Mouse (Mus musculus): ENCODE data around the gene Arsb.

Gene Arsb

GRCm38 (mm10) chr13:93891276-93891675, 119.8 kb downstream of the Arsb start:
- DNase-seq (ENCODE audit: low spot score): no peak

GRCm38 (mm10) chr13:93892101-93892500, 120.7 kb downstream of the Arsb start:
- no peak for DNase-seq (ENCODE audit: low spot score)

GRCm38 (mm10) chr13:93894105-93894504, 122.7 kb downstream of the Arsb start:
- no peak for DNase-seq (ENCODE audit: low spot score)

GRCm38 (mm10) chr13:93895430-93895829, 124.0 kb downstream of the Arsb start:
- no peak for DNase-seq (ENCODE audit: low spot score)

GRCm38 (mm10) chr13:93897943-93898826, 126.8 kb downstream of the Arsb start:
- DNase-seq (ENCODE audit: low spot score): no peak

- no peak for DNase-seq (ENCODE audit: low spot score)
These were observed 128.2 kb downstream of the Arsb start for GRCm38 (mm10) chr13:93899378-93900256.

GRCm38 (mm10) chr13:93900934-93901626, 129.7 kb downstream of the Arsb start:
- no peak for DNase-seq (ENCODE audit: low spot score)

- DNase-seq (ENCODE audit: low spot score): no peak
These were observed 130.7 kb downstream of the Arsb start for GRCm38 (mm10) chr13:93902126-93902525.

- no peak for DNase-seq (ENCODE audit: low spot score)
These were observed 135.3 kb downstream of the Arsb start for GRCm38 (mm10) chr13:93906552-93907245.

GRCm38 (mm10) chr13:93907971-93908370, 136.5 kb downstream of the Arsb start:
- no peak for DNase-seq (ENCODE audit: low spot score)

- DNase-seq (ENCODE audit: low spot score): no peak
These were observed 138.4 kb downstream of the Arsb start for GRCm38 (mm10) chr13:93909847-93910246.

- peak; percentile 70 for DNase-seq (ENCODE audit: low spot score)
These were observed 139.6 kb downstream of the Arsb start for GRCm38 (mm10) chr13:93911037-93911436.

- DNase-seq (ENCODE audit: low spot score): peak; percentile 52
These were observed 141.0 kb downstream of the Arsb start for GRCm38 (mm10) chr13:93912326-93912915.

- DNase-seq (ENCODE audit: low spot score): no peak
These were observed 142.8 kb downstream of the Arsb start for GRCm38 (mm10) chr13:93914206-93914605.

GRCm38 (mm10) chr13:93915641-93916570, 144.5 kb downstream of the Arsb start:
- DNase-seq (ENCODE audit: low spot score): no peak

- no peak for DNase-seq (ENCODE audit: low spot score)
These were observed 148.1 kb downstream of the Arsb start for GRCm38 (mm10) chr13:93919536-93919935.

GRCm38 (mm10) chr13:93920080-93920785, 148.8 kb downstream of the Arsb start:
- no peak for DNase-seq (ENCODE audit: low spot score)

GRCm38 (mm10) chr13:93920786-93921300, 149.4 kb downstream of the Arsb start:
- DNase-seq (ENCODE audit: low spot score): no peak

Data from MN1 (cell line).